Mouse (Mus musculus): ENCODE results near the gene Olfr577.

Gene Olfr577

DNA sequence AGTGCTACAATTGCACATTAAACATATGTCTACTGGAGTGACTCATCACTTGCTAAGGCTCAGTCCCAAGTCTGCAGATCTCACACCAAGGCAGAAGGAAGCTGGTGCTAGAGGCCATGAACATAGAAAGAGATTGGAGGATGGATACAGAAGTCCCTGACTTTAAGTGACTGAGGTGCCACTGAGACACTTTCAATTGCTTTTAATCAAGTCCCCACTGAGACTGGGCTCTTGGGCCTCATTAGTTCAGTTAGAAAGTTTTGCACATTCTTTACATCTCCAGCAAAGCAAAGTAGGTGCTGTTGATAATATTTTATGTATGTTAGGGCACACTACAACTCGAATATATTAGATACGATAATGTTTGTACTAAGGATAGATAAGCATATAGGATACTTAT, at the start of gene Olfr577:
TSS of gene Olfr577 (minus strand) at position 101 of the 400 bp plus-strand sequence.
- no peak for DNase-seq (ENCODE audit: low spot score in 2 of 2)

DNA sequence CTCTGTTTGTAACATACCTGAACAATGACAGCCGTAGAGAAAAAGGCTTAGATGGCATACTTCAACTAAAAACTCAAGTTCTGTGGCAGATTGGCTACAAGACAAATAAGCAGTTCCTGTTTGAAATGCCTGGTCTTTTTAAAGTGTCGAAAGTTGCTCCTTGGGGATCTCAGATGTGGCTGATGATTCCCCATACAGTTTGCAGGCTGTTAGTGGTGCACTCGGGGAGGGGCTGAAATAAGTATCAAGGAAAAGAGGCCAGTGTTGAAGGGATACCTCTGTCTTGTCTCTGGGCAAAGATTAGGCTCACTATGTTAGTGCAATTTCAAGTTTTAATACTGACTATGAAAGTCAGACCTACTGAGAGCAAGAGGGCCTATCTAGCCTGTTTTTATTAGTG, 13.5 kb upstream of the Olfr577 start, which contains the start of gene Olfr578:
TSS of gene Olfr578 (minus strand) at position 101 of the 400 bp plus-strand sequence.
- no peak for DNase-seq (ENCODE audit: low spot score in 2 of 2)

DNA sequence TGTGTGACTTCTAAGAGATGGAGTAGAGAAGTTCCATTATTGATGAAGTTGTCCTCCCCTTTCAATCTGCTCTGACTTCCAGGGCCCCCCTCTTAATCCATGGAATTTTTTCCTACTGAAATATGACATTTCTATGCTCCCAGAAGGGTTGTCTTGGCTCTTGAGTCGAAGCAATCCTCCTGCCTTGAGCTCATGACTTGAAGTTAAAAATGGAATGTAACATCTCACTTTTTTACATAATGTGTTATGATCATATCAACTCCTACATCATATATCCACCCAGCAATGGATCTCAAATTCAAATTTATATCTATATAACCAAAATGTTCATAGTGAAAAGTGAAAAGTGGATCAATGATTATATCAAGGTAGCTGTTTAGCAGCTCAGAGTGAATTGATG, 1.3 kb downstream of the Olfr577 start:
- DNase-seq (ENCODE audit: low spot score in 2 of 2) = no peak

GRCm38 (mm10) chr7:102962360-102962759, 13.4 kb downstream of the Olfr577 start, which contains the start of gene Olfr576:
Gene Olfr576, plus strand, starts transcription at chr7:102962660.
- no peak for DNase-seq (ENCODE audit: low spot score in 2 of 2)

DNA sequence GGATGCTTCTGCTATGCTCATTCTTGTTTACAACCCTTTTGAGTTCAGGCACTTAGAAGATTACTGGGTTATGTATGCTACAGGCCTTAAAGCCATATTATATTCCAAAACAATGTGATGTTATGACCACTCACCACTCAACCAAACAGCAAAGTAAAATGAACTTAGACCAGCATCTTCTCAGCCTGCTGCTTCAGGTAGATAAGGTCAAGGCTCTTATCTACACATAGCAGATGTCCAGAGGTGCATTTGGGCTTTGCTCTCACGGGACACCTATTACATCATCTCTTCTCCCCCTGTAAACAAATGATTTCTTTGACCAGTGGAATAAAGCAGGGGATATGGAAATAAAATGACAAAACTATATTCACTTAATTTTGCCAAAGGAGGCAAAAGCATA, 17.1 kb downstream of the Olfr577 start, which contains the start of gene Olfr575:
TSS of gene Olfr575 (minus strand) at position 183 of the 400 bp plus-strand sequence.
- DNase-seq (ENCODE audit: low spot score in 2 of 2) = no peak

DNA sequence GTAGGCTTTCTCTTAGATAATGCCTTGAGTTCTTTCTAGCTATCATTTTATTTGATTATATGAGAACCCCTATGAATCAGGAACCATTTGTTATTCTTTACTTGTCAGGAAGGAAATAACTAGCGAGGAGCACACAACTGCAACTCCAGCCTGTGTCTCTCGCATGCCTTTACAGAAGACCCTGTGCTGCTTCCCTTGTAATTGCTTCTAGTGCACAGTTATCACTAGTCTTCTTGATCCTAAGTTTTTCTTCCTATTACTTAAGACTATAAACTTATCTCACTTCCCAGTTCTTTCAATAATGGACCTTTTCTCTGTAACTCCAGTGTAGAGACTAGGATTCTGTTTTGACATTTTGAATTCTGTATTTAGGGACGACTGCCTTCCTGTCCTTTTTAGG, 17.6 kb downstream of the Olfr577 start:
- DNase-seq (ENCODE audit: low spot score in 2 of 2) = no peak

- DNase-seq (ENCODE audit: low spot score in 2 of 2) = no peak
Measured at GRCm38 (mm10) chr7:102950732-102951131, 25.0 kb downstream of the Olfr577 start.

DNA sequence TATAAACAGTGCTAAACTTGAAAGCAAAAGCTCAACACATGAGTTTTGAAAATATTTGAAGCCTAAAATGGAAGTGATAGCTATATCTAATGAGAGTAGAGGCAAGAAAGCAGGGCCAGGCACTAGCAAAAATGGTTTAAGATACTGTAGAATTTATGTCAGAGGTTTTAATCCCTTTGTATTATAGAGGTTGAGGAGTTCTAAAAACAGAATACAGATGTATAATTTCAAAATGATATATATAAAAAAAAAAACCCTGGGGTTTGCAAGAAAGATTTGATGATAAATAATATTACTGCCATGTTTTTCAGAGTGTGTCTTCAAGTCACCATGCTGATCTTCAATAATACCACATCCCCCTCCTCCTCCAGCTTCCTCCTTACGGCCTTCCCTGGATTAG, 27.6 kb downstream of the Olfr577 start, which contains the start of gene Olfr574:
TSS of gene Olfr574 (plus strand) at position 301 of the 400 bp plus-strand sequence.
- DNase-seq (ENCODE audit: low spot score in 2 of 2) = no peak

DNA sequence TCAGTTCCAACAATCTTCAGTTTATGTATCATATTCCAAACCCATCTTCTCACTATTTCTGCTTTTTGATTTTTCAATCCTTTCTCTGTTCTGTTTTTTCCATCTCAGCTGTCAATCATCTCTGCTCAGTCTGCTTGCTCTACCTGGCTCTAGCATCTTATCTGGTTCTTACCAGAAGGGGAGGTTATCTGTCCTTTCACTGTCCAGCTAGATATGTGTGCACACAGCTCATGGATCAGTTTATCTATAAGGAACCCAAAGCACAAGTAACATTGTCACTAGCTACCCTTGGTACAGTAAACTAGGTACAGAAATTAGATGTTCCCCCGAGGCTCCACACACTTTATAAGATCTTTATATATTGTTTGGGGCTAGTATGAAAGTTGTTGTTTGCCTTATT, 32.3 kb downstream of the Olfr577 start:
- no peak for DNase-seq (ENCODE audit: low spot score in 2 of 2)

DNA sequence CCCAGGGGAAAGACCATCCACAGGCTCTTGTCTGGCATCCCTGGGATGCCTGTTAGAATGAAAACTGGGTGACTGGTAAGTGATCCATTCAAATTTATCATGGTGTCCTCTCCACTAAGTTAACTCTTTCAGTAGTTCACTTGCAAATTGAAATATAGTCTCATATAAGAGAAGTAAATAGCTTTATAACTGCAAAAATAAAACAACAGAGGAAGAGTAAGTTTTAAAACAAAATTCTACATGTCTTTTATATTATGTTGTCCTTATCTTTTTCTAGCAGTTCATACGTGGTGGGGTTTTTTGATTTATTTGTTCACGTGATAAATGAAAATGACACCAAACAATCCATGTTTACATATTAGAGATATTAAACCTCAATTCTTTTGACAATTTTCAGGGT, 33.3 kb downstream of the Olfr577 start, which contains the start of gene Olfr573-ps1:
TSS of gene Olfr573-ps1 (minus strand) at position 101 of the 400 bp plus-strand sequence.
- no peak for DNase-seq (ENCODE audit: low spot score in 2 of 2)

DNA sequence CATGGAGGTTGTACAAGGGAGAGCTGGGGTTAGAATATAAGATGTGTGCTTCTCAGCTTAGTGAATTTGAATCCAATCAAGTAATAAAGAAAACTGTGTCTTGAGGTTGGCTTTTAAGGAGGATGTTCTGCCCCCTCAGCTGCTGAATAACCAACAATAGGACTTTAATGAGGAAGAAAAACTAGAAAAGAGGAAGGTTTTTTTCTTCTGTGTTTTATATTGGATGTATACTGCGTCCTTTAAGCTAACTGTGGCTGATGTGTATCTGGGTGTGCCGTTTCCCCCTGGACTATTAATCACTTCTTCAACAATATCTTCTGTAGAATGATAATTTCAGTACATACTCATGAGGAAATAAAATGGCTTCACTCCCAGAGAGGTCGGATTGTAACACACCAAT, 48.6 kb downstream of the Olfr577 start:
- no peak for DNase-seq (ENCODE audit: low spot score in 2 of 2)

DNA sequence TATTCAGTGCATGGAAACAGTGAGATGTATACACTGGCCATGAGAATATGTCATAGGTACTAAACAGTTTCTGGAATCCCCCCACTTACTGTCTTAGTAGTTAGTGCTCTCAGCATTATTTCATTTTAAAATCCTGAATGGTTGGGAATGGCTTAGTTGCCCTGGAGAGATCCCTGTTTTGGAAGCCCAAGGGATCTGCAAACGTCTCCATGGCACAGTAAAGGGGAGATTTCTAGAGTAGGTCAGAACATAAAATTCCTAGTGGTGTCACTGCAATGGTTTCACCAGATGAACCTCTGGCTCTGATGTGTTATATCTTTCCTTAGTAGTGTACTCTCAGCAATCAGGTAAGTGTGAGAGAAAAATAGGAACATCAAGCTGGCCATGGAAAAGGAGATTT, 51.6 kb downstream of the Olfr577 start, which contains the start of gene Olfr572:
TSS of gene Olfr572 (plus strand) at position 301 of the 400 bp plus-strand sequence.
- no peak for DNase-seq (ENCODE audit: low spot score in 2 of 2)

All from cerebellum, postnatal 4 days (tissue).